Mouse (Mus musculus) heart, embryonic 11.5 days (tissue): ENCODE results near the gene Olfr721-ps1. TPM values are rescaled to one million over a fixed set of nuclear protein-coding genes. Genes with fewer than 3 reads are reported as not detected.

ENCODE experiments used
- ATAC-seq: fragments of 200-750 bp; cut with Nextera tagmentation; replicated peaks from 2 replicates; pipeline ENCODE4 v1.8.0; 2017; ENCODE audit warnings: moderate library complexity; ENCODE audit not compliant: insufficient number of reproducible peaks, low FRiP score, low TSS enrichment
- H3K27ac ChIP-seq: fragments of 300-500 bp; sonication (generic); 2 replicates; pipeline ENCODE4 v1.5.1; 2014; ENCODE audit warnings: mild to moderate bottlenecking, low read depth, low read length
- H3K27me3 ChIP-seq: fragments of 300-500 bp; sonication (generic); 2 replicates; pipeline ENCODE4 v1.6.1; 2014; ENCODE audit warnings: mild to moderate bottlenecking, low read length, mixed read lengths; ENCODE audit not compliant: control insufficient read depth, insufficient read depth
- H3K36me3 ChIP-seq: fragments of 300-500 bp; sonication (generic); 2 replicates; pipeline ENCODE4 v1.6.1; 2014; ENCODE audit warnings: mild to moderate bottlenecking, low read length, moderate library complexity, mixed read lengths; ENCODE audit not compliant: control insufficient read depth, insufficient read depth
- H3K4me1 ChIP-seq: fragments of 300-500 bp; sonication (generic); 2 replicates; pipeline ENCODE4 v1.6.1; 2014; ENCODE audit warnings: low read length; ENCODE audit not compliant: control insufficient read depth, insufficient read depth
- H3K4me2 ChIP-seq: fragments of 300-500 bp; sonication (generic); 2 replicates; pipeline ENCODE4 v1.6.1; 2014; ENCODE audit warnings: mild to moderate bottlenecking, moderate library complexity
- H3K4me3 ChIP-seq: fragments of 300-500 bp; sonication (generic); 2 replicates; pipeline ENCODE4 v1.5.1; 2014; ENCODE audit warnings: low read depth, low read length
- H3K9ac ChIP-seq: fragments of 300-500 bp; sonication (generic); 2 replicates; pipeline ENCODE4 v1.6.1; 2014; ENCODE audit warnings: mild to moderate bottlenecking, low read depth, low read length, moderate library complexity
- H3K9me3 ChIP-seq: fragments of 300-500 bp; sonication (generic); replicated peaks from 2 replicates; pipeline ENCODE4 v1.6.1; 2016; ENCODE audit warnings: low read length; ENCODE audit not compliant: control insufficient read depth
- WGBS: fragments of 180-500 bp; shearing (Covaris S2); extraction: QIAGEN DNeasy Blood & Tissue Kit; methylation state at CpG from one replicate; pipeline ENCODE4 v1.1.7; 2014; ENCODE audit not compliant: insufficient replicate concordance; 5-methylcytosine and 5-hydroxymethylcytosine counted together
- polyA plus RNA-seq: library from polyadenylated mRNA; unstranded; fragments of >200 nt; fragmentation: Nextera tagmentation; extraction: Ambion mirVana; gene quantifications from 2 replicates; pipeline ENCODE4 v1.2.1, GENCODE M21; 2014

The Olfr721-ps1 gene
- polyA plus RNA-seq: not detected in 2 replicates

DNA sequence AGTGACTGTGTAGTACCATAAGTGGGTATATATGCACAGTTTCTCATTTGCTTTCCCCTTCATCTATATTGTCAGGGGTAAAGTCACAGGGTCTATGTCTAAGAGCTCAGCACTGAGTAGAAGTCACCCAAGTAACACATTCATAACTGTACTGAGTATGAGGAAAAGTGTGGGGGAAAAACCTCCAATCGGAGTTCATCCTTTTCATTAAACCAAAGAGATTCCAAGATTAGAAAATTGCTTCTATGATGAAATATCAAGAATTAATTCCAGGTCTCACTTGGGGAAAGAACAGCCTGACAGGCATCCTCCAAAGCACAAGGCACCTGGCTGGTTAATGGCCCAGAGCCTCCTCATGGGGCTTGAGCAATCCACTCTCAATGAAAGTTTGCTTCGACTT lies at the start of gene Olfr721-ps1:
Olfr721-ps1 (plus strand) TSS at position 301 of the 400 bp plus-strand sequence.
- WGBS: 72% methylated on average over 2 of the region's 2 CpGs
- Histone ChIP-seq H3K4me1 (no peaks in the 10 kb centered on the region), H3K9ac (no peak within 1 kb of the TSS), H3K27me3 (no peaks in the 10 kb centered on the region), H3K36me3 (no peaks in the 10 kb centered on the region), H3K9me3 (no peaks in the 10 kb centered on the region), H3K27ac (no peak within 1 kb of the TSS), H3K4me3 (no peak within 1 kb of the TSS), H3K4me2 (no peak within 1 kb of the TSS)
- ATAC-seq: no peak

DNA sequence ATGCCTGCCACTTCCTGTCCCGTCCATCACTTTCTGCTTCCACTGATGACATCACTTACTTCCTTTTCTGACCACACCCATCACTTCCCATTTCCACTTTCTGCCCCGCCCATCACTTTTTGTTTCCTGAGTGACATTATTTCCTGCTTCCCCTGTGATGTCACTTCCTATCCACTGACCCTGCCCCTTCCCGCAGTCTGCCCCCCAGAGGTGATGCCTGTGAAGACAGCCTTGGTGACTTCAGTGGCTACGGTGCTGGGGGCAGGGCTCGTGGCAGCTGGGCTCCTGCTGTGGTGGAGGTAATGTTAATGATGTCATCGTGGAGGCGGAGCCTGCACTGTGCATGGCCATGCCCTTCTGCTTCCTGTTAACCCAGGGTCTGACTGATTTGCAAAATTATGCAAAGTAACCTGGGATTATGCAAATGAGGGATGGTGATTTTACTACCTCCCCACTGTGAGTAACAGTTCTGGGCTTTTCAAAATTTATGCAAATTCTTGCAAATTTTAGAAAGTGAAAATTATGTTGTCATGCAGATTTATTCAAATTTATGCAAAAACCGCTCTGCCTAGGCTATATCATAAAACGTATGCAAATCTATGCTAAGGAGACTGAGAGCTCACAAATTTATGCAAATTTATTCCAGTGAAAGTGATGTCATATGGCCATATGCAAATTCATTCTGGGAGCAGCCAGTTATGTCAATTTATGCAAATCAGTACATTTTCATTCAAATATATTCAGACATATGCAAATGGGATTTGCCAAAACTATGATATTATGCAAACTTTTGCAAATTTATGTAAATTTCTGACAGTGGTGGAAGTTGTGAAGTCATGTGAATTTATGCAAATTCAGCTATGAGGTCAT lies 49.1 kb upstream of the Olfr721-ps1 start:
- no peak overlapping the region for H3K9ac ChIP-seq
- no peak overlapping the region for H3K4me2 ChIP-seq
- ATAC-seq: no peak
- no peak overlapping the region for H3K4me3 ChIP-seq
- WGBS: 91% methylated on average over 9 of the region's 9 CpGs
- H3K9me3 ChIP-seq: peaks cover 53% of the 10 kb centered on the region
- H3K27me3 ChIP-seq: no peaks in the 10 kb centered on the region
- no peak overlapping the region for H3K27ac ChIP-seq
- no peaks in the 10 kb centered on the region for H3K4me1 ChIP-seq
- H3K36me3 ChIP-seq: peaks cover 11% of the 10 kb centered on the region

DNA sequence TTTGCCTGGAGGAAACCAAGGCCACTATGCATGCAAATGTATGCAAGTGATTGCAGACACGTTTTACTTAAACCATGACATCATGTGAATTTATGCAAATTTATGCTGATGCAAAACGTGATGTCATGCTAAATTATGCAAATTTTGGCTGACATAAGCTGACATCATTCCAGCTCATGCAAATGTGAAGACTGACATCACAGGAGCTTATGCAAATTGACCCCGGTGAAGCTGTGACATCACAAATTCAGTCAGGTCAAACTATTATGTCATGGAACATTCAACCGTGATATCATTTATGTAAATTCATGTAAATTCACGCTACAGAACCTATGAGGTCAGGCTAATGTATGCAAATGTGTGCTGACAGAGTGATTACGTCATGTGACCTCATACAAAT lies 48.5 kb upstream of the Olfr721-ps1 start:
- H3K4me3 ChIP-seq: no peak overlapping the region
- H3K36me3 ChIP-seq: peaks cover 11% of the 10 kb centered on the region
- WGBS: 81% methylated on average over 6 of the region's 6 CpGs
- no peaks in the 10 kb centered on the region for H3K27me3 ChIP-seq
- H3K4me2 ChIP-seq: no peak overlapping the region
- no peaks in the 10 kb centered on the region for H3K4me1 ChIP-seq
- peaks cover 46% of the 10 kb centered on the region for H3K9me3 ChIP-seq
- no peak overlapping the region for H3K27ac ChIP-seq
- ATAC-seq: no peak
- H3K9ac ChIP-seq: no peak overlapping the region

DNA sequence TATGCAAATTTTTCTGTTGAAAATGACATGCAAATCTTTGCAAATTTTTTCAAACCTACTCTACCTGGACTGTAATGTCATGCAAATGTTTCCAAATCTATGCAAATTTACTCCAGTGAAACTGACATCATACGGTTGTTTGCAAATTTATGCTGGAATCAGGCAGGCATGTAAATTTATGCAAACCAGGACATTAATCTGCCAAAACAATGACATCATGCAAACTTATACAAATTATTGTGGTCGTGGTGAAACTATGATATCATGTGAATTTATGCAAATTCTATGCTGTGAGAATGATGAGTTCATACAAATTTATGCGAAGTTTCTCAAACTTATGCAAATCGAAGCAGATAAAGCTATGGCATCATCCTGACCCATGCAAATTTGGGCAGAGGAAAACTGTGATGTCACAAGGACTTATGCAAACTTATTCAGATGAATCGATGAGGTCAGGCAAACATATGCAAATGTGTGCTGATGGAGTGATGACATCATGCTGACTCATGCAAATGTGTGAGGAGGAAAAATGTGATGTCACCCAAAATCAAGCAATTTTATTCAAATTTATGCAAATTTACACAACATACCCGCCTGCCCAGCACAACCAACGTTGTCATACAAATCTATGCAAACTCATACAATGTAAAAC lies 47.9 kb upstream of the Olfr721-ps1 start:
- H3K27ac ChIP-seq: no peak overlapping the region
- no peaks in the 10 kb centered on the region for H3K27me3 ChIP-seq
- no peak overlapping the region for H3K4me3 ChIP-seq
- H3K36me3 ChIP-seq: peaks cover 11% of the 10 kb centered on the region
- H3K4me1 ChIP-seq: no peaks in the 10 kb centered on the region
- no peak for ATAC-seq
- no peak overlapping the region for H3K4me2 ChIP-seq
- H3K9ac ChIP-seq: no peak overlapping the region
- H3K9me3 ChIP-seq: peaks cover 41% of the 10 kb centered on the region
- 90% methylated on average over 7 of the region's 7 CpGs for WGBS

DNA sequence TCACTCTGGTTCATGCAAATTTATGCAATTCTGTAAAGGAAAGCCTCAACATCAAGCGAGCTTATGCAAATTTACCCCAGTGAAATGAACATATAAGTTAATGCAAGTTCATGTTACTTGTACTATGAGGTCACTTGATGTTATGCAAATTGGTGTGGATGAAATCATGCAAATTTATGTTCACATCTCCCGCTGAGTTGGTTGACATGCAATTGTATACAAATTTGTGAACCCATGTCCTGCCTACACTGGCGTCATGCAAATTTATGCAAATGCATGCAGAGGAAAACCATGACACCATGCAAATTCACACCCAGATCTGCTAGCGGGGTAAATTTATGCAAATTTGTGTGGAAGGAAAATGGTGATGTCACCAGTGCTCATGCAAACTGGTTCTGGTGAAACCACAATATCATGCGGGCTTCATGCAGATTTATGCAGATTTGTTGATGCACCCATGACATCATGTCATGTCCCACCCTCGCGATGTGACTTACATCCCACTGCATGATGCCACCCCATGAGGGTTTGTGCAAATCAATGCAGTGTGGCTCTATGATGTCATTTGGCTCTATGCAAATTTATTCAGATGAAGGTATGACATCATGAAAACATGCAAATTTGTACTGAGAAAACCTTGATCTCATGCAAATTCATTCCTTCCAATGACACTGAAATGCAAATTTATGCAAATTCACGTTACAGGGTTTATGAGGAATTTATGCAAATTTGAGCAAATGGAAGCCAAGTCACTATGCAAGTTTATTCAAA lies 47.2 kb upstream of the Olfr721-ps1 start:
- no peak overlapping the region for H3K9ac ChIP-seq
- 88% methylated on average over 8 of the region's 8 CpGs for WGBS
- H3K4me1 ChIP-seq: no peaks in the 10 kb centered on the region
- no peak overlapping the region for H3K27ac ChIP-seq
- no peaks in the 10 kb centered on the region for H3K27me3 ChIP-seq
- no peak for ATAC-seq
- no peak overlapping the region for H3K4me2 ChIP-seq
- peaks cover 35% of the 10 kb centered on the region for H3K9me3 ChIP-seq
- H3K36me3 ChIP-seq: peaks cover 11% of the 10 kb centered on the region
- H3K4me3 ChIP-seq: no peak overlapping the region

DNA sequence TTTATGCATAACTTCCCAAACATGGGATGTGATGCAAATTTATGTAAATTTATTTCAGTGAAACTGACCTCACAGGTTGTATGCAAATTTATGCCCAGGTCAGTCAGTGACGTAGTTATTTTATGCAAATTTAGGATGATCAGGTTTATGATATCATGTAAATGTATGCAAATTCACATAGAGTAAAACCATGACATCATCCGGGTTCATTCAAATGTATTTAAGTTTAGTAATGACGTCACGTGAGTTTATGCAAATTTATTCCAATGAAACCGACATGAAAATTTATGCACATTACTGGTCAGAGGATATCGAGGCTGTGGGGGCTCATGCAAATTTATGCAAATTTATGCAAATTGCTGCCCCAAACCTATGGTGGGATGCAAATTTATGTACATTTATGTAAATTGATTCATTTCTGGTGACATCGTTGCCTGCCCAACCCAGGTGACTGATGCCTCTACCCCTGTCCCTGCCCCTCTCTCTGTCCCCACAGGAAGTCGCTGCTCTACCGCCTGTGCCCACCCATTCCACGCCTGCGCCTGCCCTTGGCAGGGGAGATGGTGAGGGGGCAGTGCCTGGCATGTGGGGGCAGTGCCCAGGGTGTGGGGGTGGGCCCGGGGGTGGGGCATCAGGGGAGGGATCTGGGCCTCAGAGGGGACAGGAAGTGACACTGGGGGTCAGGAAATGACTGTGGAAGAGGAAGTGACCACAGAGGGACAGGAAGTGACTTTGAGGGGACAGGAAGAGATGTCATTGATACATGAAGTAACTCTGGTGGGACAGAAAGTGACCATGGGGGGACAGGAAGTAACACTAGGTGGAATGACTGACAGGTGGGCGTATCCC lies 46.4 kb upstream of the Olfr721-ps1 start:
- H3K27me3 ChIP-seq: no peaks in the 10 kb centered on the region
- no peak; the same call in 1 of the 2 replicates for ATAC-seq
- H3K4me2 ChIP-seq: no peak overlapping the region
- no peak overlapping the region for H3K4me3 ChIP-seq
- no peak overlapping the region for H3K27ac ChIP-seq
- H3K36me3 ChIP-seq: peaks cover 11% of the 10 kb centered on the region
- peaks cover 26% of the 10 kb centered on the region for H3K9me3 ChIP-seq
- 95% methylated on average over 13 of the region's 13 CpGs for WGBS
- H3K9ac ChIP-seq: no peak overlapping the region
- no peaks in the 10 kb centered on the region for H3K4me1 ChIP-seq

DNA sequence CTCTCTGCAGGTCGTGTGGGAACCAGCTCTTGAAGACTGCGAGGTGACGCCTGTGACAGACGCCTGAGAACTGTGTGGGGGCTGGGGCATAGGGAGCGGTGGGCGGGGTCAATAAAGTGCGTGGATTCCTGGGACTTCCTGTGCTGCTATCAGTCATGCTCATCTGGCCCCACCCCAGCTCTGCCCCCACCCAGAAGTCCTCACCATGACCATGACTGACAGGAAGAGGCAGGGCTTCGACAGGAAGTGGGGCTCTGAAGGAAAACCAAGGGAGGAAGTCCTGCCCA lies 45.8 kb upstream of the Olfr721-ps1 start:
- no peak overlapping the region for H3K4me2 ChIP-seq
- peaks cover 7% of the 10 kb centered on the region; the same call in 1 of the 2 replicates for H3K36me3 ChIP-seq
- no peaks in the 10 kb centered on the region for H3K4me1 ChIP-seq
- H3K27ac ChIP-seq: no peak overlapping the region
- H3K9me3 ChIP-seq: peaks cover 21% of the 10 kb centered on the region
- no peaks in the 10 kb centered on the region for H3K27me3 ChIP-seq
- WGBS: 84% methylated on average over 8 of the region's 8 CpGs
- H3K9ac ChIP-seq: no peak overlapping the region
- ATAC-seq: 0 out of 2 replicates have a peak, but pooled peaks have one; percentile 19
- no peak overlapping the region for H3K4me3 ChIP-seq

DNA sequence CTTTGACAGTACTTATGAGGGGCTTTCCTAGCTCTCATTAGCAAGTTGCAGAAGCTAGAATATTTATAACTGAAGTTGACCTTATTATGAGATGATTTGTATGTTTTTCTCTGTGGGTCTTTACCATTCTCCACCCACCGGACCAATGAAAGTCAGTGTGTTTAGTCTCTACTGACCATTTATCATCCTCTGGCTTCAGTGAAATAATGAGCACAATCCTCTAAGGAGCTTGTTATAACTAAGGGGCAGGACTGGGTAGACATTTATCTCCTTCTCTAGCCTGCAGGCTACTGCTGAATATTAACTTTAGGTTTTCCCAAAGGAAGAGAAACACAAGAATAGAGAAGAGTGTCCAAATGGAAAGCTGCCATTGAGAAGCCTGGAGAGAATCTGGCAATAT lies 5.6 kb upstream of the Olfr721-ps1 start:
- Histone ChIP-seq H3K27ac (no peak overlapping the region), H3K9me3 (no peaks in the 10 kb centered on the region), H3K9ac (no peak overlapping the region), H3K4me2 (no peak overlapping the region), H3K4me1 (no peaks in the 10 kb centered on the region), H3K27me3 (no peaks in the 10 kb centered on the region), H3K36me3 (no peaks in the 10 kb centered on the region), H3K4me3 (no peak overlapping the region)
- ATAC-seq: no peak
- WGBS: 83% methylated on average over 1 of the region's 1 CpGs
